In the genomic region with DNA sequence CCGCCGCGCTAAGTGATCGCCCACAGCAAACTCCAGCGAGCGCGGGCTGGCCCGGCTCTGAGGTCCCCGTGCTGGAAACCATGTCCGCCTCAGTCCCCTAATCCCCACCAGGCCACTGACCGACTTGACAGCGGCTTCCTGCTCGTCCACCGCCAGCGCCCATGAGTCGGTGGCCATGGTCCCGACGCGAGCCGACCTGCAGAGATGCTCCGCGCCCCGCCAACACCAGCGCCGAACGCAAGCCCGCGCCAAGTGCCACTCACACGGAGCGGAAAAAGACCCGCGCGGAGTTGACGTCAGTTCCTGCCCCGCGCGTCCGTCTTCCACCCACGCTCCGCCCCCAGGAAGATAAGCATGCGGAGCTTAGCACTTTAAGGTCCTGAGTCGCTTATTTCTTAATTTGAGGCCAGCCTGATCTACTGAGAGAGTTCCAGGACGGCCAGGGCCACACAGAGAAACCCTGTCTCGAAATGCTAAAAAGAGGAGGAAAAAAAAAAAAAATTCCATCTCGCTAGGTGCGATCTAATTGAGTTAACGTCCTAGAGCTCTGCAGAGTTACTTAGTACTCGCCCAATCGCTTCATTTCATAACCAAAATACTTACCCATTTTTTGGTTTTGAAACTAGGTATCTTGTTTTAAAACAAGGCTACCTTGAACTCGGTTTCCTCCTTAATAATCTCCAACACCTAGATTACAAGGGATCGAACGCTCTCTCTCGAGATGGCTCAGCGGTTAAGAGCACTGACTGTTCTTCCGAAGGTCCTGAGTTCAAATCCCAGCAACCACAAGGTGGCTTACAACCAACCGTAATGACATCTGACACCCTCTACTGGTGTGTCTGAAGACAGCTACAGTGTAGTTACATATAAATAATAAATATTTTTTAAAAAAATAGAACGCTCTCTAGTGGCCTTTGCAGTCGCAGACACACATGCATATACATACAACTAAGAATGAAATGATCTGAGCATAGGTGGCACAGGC, we compare ENCODE assay signal across 8 mouse cellular contexts. TPM values are rescaled to one million over a fixed set of nuclear protein-coding genes. Genes with fewer than 3 reads are reported as not detected.
DNase-seq lines count a peak whose midpoint lies in the region; ATAC-seq and TF ChIP-seq lines count a peak whose summit lies in the region.

A gene (minus strand): TSS at position 254 of the 985 bp plus-strand sequence.

- H3K36me3 ChIP-seq in hindbrain, embryonic 10.5 days = peaks cover 21% of the 10 kb centered on the region
- H3K36me3 ChIP-seq in lung, postnatal 0 days (ENCODE audit: insufficient read depth, low read length) = no peaks in the 10 kb centered on the region; the same call in 1 of the 2 replicates

- no peaks in the 10 kb centered on the region for H3K9me3 ChIP-seq in hindbrain, embryonic 10.5 days
- no peaks in the 10 kb centered on the region for H3K9me3 ChIP-seq in lung, postnatal 0 days (ENCODE audit: low read length)

- peak; percentile 98 for ATAC-seq in frontal cortex, adult (ENCODE audit: low TSS enrichment)
- peak; percentile 98 for ATAC-seq in lung, postnatal 0 days

- peak within 1 kb of the TSS; percentile 76 for H3K9ac ChIP-seq in lung, postnatal 0 days (replicated peaks; ENCODE audit: low read depth)

- no peak for TF ChIP-seq EP300 in lung, postnatal 0 days (IDR thresholded peaks at IDR 0.05)

- H3K4me3 ChIP-seq in hindbrain, embryonic 10.5 days = peak within 1 kb of the TSS; percentile 91
- peak within 1 kb of the TSS; percentile 91 for H3K4me3 ChIP-seq in lung, postnatal 0 days (ENCODE audit: low read depth, low read length)

- H3K27me3 ChIP-seq in hindbrain, embryonic 10.5 days (ENCODE audit: insufficient read depth, poor library complexity, severe bottlenecking) = no peaks in the 10 kb centered on the region
- H3K27me3 ChIP-seq in lung, postnatal 0 days (replicated peaks; ENCODE audit: insufficient read depth, low read length) = no peaks in the 10 kb centered on the region

- H3K27ac ChIP-seq in hindbrain, embryonic 10.5 days = peak within 1 kb of the TSS; percentile 90
- H3K27ac ChIP-seq in lung, postnatal 0 days (ENCODE audit: low read length) = peak within 1 kb of the TSS; percentile 88

- peak; percentile 52 for TF ChIP-seq CTCF in lung, postnatal 0 days (IDR thresholded peaks at IDR 0.05)

- H3K4me1 ChIP-seq in hindbrain, embryonic 10.5 days (replicated peaks) = peaks cover 6% of the 10 kb centered on the region
- H3K4me1 ChIP-seq in lung, postnatal 0 days (ENCODE audit: insufficient read depth, low read depth, low read length) = 0 out of 2 replicates have a peak, but pooled peaks cover 3% of the 10 kb centered on the region

- H3K4me2 ChIP-seq in lung, postnatal 0 days (replicated peaks; ENCODE audit: low read depth, low read length) = peak within 1 kb of the TSS; percentile 57

- WGBS in hindbrain, embryonic 10.5 days = 4% methylated on average over 58 of the region's 58 CpGs
- 4% methylated on average over 58 of the region's 58 CpGs for WGBS in lung, postnatal 0 days

- peak; percentile 81 for DNase-seq in MEL-GATA-1-ER (ENCODE audit: extremely low read depth, low read depth)
- DNase-seq in cerebellum, adult 8-10 months = peak; percentile 81
- DNase-seq in hindbrain, embryonic 10.5 days (ENCODE audit: low spot score) = peak; percentile 87
- peak; percentile 88 for DNase-seq in layer of hippocampus, adult 9-11 months
- DNase-seq in lung, postnatal 0 days (ENCODE audit: low spot score) = peak; percentile 97
- peak; percentile 74 for DNase-seq in ovary, postnatal 14 days (ENCODE audit: low spot score)
- DNase-seq in thymus, postnatal 14 days = peak; percentile 91

RNA-seq across cellular contexts. Expression of the gene that starts here (rescaled TPM):
- 22.2 and 25.2 TPM in 2 replicates for polyA plus RNA-seq in hindbrain, embryonic 10.5 days (2016; fragmentation: Nextera tagmentation; extraction: Ambion mirVana)
- polyA plus RNA-seq in lung, postnatal 0 days (2015; fragmentation: Nextera tagmentation; extraction: Ambion mirVana) = 6.8 and 8.4 TPM in 2 replicates

Comparison
In these comparisons a context has a peak if more than half of its experiments do, and no peak if none do; other contexts are left out.
1. Peak in every context shown above with its lines: DNase-seq, ATAC-seq, H3K4me3 ChIP-seq and H3K27ac ChIP-seq.